Mouse (Mus musculus) kidney, postnatal 25 days (tissue): Measurements from ENCODE around the gene Slitrk4.
A peak's percentile ranks its signal among the peaks of the same experiment; 100 is the strongest.

ENCODE experiments used
- DNase-seq, 2 experiments: peaks; one replicate each; pipeline ENCODE4 v3.0.0; 2021; ENCODE audit warnings: mixed read lengths in 2 of 2

Slitrk4 gene

DNA sequence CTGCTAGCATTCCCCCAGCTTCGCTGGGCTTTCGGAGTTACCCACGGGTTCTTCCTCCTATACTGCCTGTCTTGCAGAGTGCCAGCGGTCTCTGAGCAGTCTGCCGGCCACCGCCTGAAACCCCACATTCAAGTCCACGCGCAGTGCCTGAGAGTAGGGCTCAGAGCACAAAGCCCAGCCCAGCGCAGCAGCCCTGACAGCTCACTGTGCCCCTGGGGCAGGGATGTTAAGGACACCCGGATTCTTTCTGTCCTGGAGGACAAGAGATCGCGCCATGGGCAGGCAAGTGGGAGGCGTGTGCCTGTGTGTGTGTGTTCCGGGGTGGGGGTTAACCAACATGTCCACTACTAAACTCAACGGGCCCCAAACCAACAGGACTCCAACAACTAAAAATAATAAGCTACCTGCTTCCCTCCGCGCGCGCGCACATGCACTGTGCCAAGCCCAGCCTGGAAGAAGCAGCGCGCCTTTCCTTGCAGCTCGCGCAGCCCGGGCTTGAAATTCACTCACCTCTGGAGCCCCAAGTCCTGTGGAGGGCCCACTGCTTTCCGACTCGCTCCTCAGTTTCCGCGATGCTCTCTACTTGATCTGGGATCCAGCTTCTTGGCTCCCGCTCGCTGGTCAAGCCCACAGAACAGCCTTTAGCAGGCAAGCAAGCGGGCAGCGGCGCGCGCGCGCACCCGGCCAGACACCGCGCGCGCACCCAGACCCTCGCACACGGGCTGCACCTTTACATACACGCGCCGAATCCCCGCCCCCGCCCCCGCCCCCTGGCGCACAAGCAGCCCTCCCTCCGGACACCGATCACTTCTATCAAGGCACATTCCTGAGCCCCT, at the start of gene Slitrk4:
Slitrk4 (minus strand) TSS at position 707 of the 836 bp plus-strand sequence.
- no peak for DNase-seq

DNA sequence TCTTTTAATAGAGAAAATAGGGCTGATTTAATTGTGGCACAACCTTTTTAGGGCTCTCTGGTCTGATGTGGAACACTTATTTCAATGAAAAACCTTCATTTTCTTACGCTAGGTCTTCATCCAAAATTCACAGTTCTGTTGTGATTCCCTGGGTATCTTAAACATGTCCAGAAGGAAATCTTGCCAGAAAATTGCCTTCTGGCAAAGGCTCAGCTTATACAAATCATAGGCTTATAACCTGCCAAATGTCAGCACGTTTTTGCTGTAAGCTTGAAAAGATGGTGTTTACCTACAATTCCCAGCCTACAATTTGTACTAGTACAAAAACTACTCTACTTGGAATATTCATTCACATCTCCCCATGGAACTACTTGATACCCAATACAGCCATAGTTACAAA, 42.7 kb upstream of the Slitrk4 start:
- DNase-seq: no peak

DNA sequence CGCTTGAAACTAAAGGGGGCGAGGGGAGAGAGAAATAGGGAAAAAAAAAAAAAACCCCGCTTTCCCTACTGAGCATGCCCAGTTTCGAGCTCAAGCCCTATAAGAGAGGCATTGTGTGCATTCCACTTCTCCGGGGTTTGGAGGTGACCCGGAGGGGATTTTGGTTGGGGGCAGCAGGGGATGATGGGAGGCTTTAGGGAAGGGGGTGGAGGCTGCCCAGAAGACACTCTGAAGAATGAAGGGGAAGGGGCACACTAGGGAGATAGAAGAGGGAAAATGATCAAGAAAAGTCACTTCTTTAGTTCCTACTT, 1.1 kb upstream of the Slitrk4 start:
- no peak for DNase-seq

DNA sequence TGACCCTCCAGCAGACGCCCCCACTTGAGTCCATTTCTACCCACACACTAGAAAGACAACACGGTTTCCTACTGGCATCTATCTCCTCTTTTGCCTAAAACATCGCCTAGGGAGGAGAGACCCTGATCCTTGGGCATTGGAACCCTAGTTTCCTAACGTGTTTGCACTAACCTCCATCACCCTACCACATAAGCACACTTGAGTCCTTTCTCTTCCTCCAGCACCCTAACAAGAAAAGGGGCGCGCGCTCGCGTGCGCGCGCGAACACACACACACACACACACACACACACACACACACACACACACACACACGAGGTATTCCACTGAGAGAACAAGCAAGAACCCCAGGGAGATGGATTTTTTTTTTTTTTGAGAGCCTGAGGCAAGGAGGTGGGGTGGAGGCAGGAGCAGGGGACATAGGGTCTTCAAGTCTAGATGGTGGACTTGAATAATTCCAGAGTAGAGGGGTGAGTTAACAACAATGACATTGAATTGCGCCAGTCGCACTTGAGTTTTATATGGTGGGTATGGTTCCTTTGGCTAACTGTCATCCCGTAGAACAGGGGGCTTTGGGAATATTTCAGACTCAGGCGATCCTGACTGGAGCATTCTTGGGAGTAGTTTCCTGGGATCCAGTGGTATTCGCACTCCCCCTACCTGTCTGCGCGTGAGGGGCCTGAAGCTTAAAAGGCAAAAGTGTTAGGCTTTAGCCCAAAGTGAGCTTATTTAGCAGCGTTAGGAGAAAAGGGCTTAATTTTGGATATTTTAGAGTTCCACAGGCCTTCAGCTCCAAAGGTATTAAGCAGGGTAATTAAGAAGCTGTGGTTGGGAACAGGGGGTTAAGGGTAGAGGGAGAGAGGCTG, 562 bp upstream of the Slitrk4 start:
- peak in 1 of 2 experiments; percentile 14 for DNase-seq

DNA sequence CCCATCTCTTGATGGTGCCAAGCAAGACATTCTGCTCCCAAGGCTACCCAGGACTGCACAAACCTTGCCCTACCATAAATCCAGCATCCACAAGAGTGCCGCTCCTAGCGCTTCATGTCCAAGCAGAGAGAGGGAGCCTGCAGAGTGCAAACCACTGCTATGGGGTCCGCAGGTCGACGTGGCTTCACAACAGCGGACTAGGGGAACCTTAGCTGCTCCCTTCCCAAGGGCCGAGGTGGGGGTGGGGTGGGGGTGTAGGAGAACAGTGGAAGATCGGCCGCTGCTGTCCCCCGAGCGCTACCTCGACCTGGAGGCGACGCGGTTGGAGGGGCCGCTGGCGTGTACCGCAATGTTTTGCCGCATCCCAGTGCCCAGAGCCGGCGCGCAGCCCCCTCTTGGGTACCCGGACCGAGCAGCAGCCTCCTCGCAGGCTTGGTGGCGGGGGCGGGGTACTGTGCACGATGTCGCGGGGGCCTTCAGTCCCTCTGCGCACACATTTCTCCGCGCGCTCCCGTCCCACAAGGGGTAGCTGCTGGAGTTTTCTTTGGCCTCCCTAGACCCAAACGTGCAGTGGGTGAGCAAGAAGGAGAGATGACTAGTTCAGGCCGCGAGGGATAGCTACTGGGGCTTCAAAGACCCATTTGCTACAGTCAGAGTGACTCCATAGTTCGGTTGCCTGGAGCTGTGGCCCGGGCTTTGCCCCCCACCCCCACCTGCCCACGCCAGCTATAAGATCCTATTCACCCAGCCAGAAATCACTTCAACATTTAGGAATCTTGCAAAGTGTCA, 1.1 kb downstream of the Slitrk4 start:
- no peak for DNase-seq

DNA sequence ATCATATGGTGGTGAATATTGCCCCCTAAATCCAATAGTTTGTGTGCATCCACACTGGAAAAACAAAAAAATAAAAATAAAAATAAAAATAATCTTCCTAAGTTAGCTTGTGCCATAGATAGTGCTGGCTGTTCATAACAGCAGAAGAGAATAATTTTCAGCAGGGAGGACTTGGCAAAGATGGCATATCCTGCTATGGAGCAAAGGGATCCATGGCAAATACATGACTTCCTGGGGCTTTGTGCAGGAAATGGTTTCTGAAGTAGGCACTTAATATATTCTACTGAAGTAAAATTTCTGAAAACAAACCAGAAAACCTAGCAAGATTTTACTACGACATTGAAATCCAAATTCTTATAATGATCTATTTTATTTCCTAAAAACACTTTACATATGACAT, 13.3 kb downstream of the Slitrk4 start:
- no peak for DNase-seq
